Mouse (Mus musculus): ENCODE data around the gene Gm8356. TPM values are rescaled to one million over a fixed set of nuclear protein-coding genes. Genes with fewer than 3 reads are reported as not detected.
"Not testable (repeated sequence)": the region's sequence is repeated elsewhere in the genome, so short reads cannot be mapped to it uniquely, and the experiment has no call there.

Gene Gm8356
- not detected in 2 replicates for polyA plus RNA-seq (2014; fragmentation: Nextera tagmentation; extraction: Ambion mirVana)

DNA sequence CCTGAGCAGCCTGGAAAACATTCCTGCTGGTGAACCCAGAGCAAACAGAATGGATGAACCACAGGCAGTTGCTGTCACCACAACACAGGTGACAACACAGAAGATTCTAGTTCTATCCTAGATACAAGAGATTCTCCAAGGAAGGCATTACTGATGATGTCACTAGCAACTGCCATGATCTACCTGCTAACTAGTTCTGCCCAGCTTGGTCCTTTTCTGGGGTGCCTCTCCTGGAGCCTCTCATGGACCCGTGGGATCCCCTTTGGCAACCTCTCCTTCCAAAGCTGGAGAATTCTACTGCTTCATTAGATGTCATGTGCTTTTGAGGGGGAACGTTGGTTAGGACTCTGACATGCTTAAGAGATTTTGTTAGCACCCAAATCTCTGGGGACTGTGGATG is at the start of gene Gm8356:
Gene Gm8356 (minus strand): TSS at position 101 of the 400 bp plus-strand sequence.
- WGBS: 50% methylated on average over 1 of the region's 2 CpGs
- not testable (repeated sequence) for H3K4me2 ChIP-seq; H3K27ac ChIP-seq (ENCODE audit: low read depth, low read length); H3K36me3 ChIP-seq (ENCODE audit: control insufficient read depth, insufficient read depth, low read length); DNase-seq (ENCODE audit: low spot score); H3K4me3 ChIP-seq (ENCODE audit: low read depth, low read length); ATAC-seq (replicated peaks; ENCODE audit: low FRiP score); H3K9me3 ChIP-seq (ENCODE audit: control insufficient read depth, low read length); H3K9ac ChIP-seq (ENCODE audit: low read depth, low read length); H3K27me3 ChIP-seq (replicated peaks; ENCODE audit: control insufficient read depth, insufficient read depth, low read length); H3K4me1 ChIP-seq (replicated peaks; ENCODE audit: control insufficient read depth, insufficient read depth, low read length)

DNA sequence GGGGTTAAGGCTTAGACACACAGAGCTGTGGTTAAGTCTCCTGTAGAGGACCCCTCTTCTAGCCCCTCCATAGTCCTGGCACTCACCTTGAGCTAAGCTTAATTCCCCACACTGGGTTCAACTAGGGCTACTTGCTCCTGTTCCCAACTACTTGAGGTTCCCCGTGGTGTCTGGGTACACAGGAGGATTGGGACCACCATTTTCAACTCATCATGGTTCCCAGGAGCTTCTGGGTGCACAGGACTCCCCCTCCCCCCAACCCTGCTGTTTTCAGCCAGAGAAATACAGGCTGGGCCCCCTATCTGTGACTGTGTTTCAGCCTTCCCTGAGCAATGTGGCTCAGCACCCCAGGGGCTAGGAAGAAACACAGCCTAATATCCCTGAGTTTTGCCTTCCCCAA is 50.8 kb downstream of the Gm8356 start:
- H3K4me1 ChIP-seq (replicated peaks; ENCODE audit: control insufficient read depth, insufficient read depth, low read length); H3K36me3 ChIP-seq (ENCODE audit: control insufficient read depth, insufficient read depth, low read length); H3K27me3 ChIP-seq (replicated peaks; ENCODE audit: control insufficient read depth, insufficient read depth, low read length); H3K27ac ChIP-seq (ENCODE audit: low read depth, low read length); H3K9ac ChIP-seq (ENCODE audit: low read depth, low read length); DNase-seq (ENCODE audit: low spot score); H3K4me3 ChIP-seq (ENCODE audit: low read depth, low read length); ATAC-seq (replicated peaks; ENCODE audit: low FRiP score); H3K4me2 ChIP-seq; H3K9me3 ChIP-seq (ENCODE audit: control insufficient read depth, low read length): not testable (repeated sequence)
- WGBS: 12% methylated on average over 1 of the region's 1 CpGs

DNA sequence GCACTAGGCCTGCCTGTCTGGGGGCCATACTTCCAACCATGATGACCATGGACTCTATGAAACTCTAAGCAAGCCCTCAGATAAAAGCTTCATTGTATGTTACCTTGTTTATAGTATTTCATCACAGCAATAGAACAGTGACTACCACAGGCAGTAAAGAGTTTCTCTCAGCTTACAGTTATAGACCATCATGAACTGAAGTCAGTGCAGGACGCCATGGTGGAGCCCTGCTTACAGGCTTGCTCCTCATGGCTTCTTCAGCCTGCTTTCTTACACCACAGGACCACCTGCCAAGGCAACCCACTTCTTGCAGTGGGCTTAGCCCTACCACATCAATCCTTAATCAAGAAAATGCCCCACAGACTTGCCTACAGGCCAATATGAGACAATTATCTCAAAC is 51.5 kb downstream of the Gm8356 start:
- ATAC-seq (replicated peaks; ENCODE audit: low FRiP score); H3K9ac ChIP-seq (ENCODE audit: low read depth, low read length); H3K9me3 ChIP-seq (ENCODE audit: control insufficient read depth, low read length); H3K4me1 ChIP-seq (replicated peaks; ENCODE audit: control insufficient read depth, insufficient read depth, low read length); H3K27ac ChIP-seq (ENCODE audit: low read depth, low read length); H3K36me3 ChIP-seq (ENCODE audit: control insufficient read depth, insufficient read depth, low read length); DNase-seq (ENCODE audit: low spot score); H3K27me3 ChIP-seq (replicated peaks; ENCODE audit: control insufficient read depth, insufficient read depth, low read length); H3K4me2 ChIP-seq; H3K4me3 ChIP-seq (ENCODE audit: low read depth, low read length): not testable (repeated sequence)
- WGBS: no CpG with 5 or more reads among the region's 1 CpGs

DNA sequence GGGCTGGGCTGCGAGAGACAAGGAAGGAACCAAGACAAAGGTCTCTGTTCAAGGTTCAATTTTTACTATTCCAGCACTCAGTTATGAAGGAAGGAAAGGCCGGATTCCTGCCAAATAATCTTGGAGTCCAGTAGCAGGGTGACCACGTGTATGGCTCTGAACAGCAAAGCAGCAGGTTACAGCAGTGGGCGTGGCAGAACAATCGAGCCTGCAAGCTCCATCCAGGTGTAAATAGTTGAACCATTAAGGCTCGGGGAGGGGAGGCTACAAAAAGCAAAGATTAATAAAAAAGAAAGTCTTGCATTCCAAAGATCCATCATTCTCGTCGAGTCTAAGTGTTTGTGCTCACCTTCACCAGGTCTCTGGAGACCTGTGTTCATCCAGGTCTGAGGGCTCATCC is 55.0 kb downstream of the Gm8356 start:
- not testable (repeated sequence) for ATAC-seq (replicated peaks; ENCODE audit: low FRiP score); H3K9ac ChIP-seq (ENCODE audit: low read depth, low read length); H3K4me2 ChIP-seq; H3K27ac ChIP-seq (ENCODE audit: low read depth, low read length); H3K4me1 ChIP-seq (replicated peaks; ENCODE audit: control insufficient read depth, insufficient read depth, low read length); H3K27me3 ChIP-seq (replicated peaks; ENCODE audit: control insufficient read depth, insufficient read depth, low read length); DNase-seq (ENCODE audit: low spot score); H3K9me3 ChIP-seq (ENCODE audit: control insufficient read depth, low read length); H3K36me3 ChIP-seq (ENCODE audit: control insufficient read depth, insufficient read depth, low read length); H3K4me3 ChIP-seq (ENCODE audit: low read depth, low read length)
- WGBS: 68% methylated on average over 7 of the region's 8 CpGs

Other genes starting within 250 kb of the Gm8356 start
- not detected in 2 replicates for gene Gm21103, start 232.4 kb downstream of the Gm8356 start, polyA plus RNA-seq (2014; fragmentation: Nextera tagmentation; extraction: Ambion mirVana)
- gene Gm3618, start 193.6 kb downstream of the Gm8356 start, polyA plus RNA-seq (2014; fragmentation: Nextera tagmentation; extraction: Ambion mirVana): not detected in 2 replicates
- gene Gm16440, start 147.0 kb downstream of the Gm8356 start, polyA plus RNA-seq (2014; fragmentation: Nextera tagmentation; extraction: Ambion mirVana): not detected in 2 replicates
- 0.44 TPM in 1 of 2 replicates, not detected in the other for gene Gm3591, start 124.8 kb downstream of the Gm8356 start, polyA plus RNA-seq (2014; fragmentation: Nextera tagmentation; extraction: Ambion mirVana)
- not detected in 2 replicates for gene Gm3594, start 92.7 kb downstream of the Gm8356 start, polyA plus RNA-seq (2014; fragmentation: Nextera tagmentation; extraction: Ambion mirVana)
- gene Gm3629, start 53.3 kb upstream of the Gm8356 start, polyA plus RNA-seq (2014; fragmentation: Nextera tagmentation; extraction: Ambion mirVana): 0.10 TPM in 1 of 2 replicates, not detected in the other
- not detected in 2 replicates for gene Gm3460, start 85.1 kb upstream of the Gm8356 start, polyA plus RNA-seq (2014; fragmentation: Nextera tagmentation; extraction: Ambion mirVana)
- gene Gm10251, start 146.9 kb upstream of the Gm8356 start, polyA plus RNA-seq (2014; fragmentation: Nextera tagmentation; extraction: Ambion mirVana): not detected in 2 replicates
- gene Gm8050, start 183.0 kb upstream of the Gm8356 start, polyA plus RNA-seq (2014; fragmentation: Nextera tagmentation; extraction: Ambion mirVana): not detected in 2 replicates
- 1.8 and 1.9 TPM in 2 replicates for gene Gm3636, start 205.0 kb upstream of the Gm8356 start, polyA plus RNA-seq (2014; fragmentation: Nextera tagmentation; extraction: Ambion mirVana)
- gene Gm8362, start 237.1 kb upstream of the Gm8356 start, polyA plus RNA-seq (2014; fragmentation: Nextera tagmentation; extraction: Ambion mirVana): not detected in 2 replicates

Data from liver, embryonic 11.5 days (tissue).